Mouse (Mus musculus) E14TG2a.4 (cell line): ENCODE measurements around the gene Mcrip2.

Source experiments
- H3K27me3 ChIP-seq: 2 replicates; pipeline ENCODE4 v1.6.1; 2014; ENCODE audit warnings: low read length, control low read depth; ENCODE audit not compliant: insufficient read depth
- H3K36me3 ChIP-seq: 2 replicates; pipeline ENCODE4 v1.6.1; 2014; ENCODE audit warnings: low read length, control low read depth; ENCODE audit not compliant: insufficient read depth
- H3K4me1 ChIP-seq: replicated peaks from 2 replicates; pipeline ENCODE4 v1.6.1; 2014; ENCODE audit warnings: low read depth, low read length, control low read depth
- H3K4me3 ChIP-seq: replicated peaks from 2 replicates; pipeline ENCODE4 v1.5.1; 2014; ENCODE audit warnings: mild to moderate bottlenecking, low read length
- H3K9me3 ChIP-seq: 2 replicates; pipeline ENCODE4 v1.6.1; 2014; ENCODE audit warnings: low read length, control low read depth
- CTCF ChIP-seq: conservative IDR thresholded peaks from 2 replicates; pipeline ENCODE4 v1.5.1; 2014; ENCODE audit warnings: low read length
- NANOG ChIP-seq: IDR thresholded peaks from 2 replicates; pipeline ENCODE4 v1.6.1; 2014; ENCODE audit warnings: borderline replicate concordance, low read length, mixed read lengths
- POU5F1 ChIP-seq: IDR thresholded peaks from 2 replicates; pipeline ENCODE4 v1.6.1; 2014; ENCODE audit warnings: low read length, borderline replicate concordance

Mcrip2 gene

DNA sequence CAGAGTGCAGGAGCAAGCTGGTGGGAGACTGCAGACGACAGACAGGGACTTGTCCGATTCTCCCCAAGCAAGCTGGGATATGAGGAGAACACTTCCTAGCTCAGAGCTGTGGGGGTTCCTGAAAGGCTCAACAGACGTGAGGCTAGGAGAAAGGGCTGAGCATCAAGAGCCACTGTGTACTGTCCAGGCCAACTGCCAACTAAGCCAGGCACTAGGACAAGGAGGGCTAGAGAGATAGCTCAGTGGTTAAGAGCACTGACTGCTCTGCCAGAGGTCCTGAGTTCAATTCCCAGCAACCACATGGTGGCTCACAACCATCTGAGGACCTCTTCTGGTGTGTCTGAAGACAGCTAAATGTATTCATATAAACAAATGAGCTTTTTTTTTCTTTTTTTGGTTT lies 26.1 kb downstream of the Mcrip2 start:
- peaks cover 86% of the 10 kb centered on the region for H3K36me3 ChIP-seq
- no peaks in the 10 kb centered on the region for H3K27me3 ChIP-seq
- H3K4me3 ChIP-seq, result no peak overlapping the region
- no peak for TF ChIP-seq NANOG
- TF ChIP-seq POU5F1, result no peak
- no peak for TF ChIP-seq CTCF
- peaks cover 43% of the 10 kb centered on the region for H3K4me1 ChIP-seq
- H3K9me3 ChIP-seq, result no peaks in the 10 kb centered on the region

- no peaks in the 10 kb centered on the region for H3K9me3 ChIP-seq
- H3K27me3 ChIP-seq, result peaks cover 5% of the 10 kb centered on the region
- peaks cover 79% of the 10 kb centered on the region for H3K36me3 ChIP-seq
- H3K4me3 ChIP-seq, result no peak within 1 kb of the TSS
- no peak for TF ChIP-seq CTCF
- no peak for TF ChIP-seq NANOG
- no peak for TF ChIP-seq POU5F1
- peaks cover 53% of the 10 kb centered on the region for H3K4me1 ChIP-seq
Measured at GRCm38 (mm10) chr17:25841117-25841880, 27.3 kb downstream of the Mcrip2 start, which contains the start of gene Gm20683. TSS of gene Gm20683 (minus strand) at chr17:25841763.

DNA sequence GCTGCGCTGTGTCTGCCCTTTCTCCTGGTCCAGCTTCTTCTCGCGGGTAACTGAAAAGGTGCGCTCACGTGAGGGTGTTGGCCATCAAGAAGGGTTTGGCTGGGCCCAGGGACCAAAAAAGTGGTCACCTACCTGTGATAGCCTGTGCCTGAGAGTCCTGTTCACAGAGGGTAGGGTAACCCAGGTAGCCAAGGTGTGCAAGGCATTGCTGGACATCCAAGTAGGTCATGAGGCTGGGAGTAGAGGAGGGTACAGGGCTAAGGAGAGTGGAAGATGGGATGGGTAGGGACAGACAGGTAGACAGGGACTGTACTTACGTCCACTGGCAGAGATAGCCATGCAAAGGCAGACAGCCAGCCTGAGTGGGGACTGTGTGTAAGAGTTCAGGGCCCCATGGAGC lies 28.0 kb downstream of the Mcrip2 start:
- Histone ChIP-seq H3K4me3 (no peak overlapping the region), H3K4me1 (peaks cover 58% of the 10 kb centered on the region), H3K9me3 (no peaks in the 10 kb centered on the region), H3K27me3 (peaks cover 11% of the 10 kb centered on the region), H3K36me3 (peaks cover 79% of the 10 kb centered on the region)
- TF ChIP-seq CTCF, result no peak
- TF ChIP-seq POU5F1, result no peak
- TF ChIP-seq NANOG, result no peak

DNA sequence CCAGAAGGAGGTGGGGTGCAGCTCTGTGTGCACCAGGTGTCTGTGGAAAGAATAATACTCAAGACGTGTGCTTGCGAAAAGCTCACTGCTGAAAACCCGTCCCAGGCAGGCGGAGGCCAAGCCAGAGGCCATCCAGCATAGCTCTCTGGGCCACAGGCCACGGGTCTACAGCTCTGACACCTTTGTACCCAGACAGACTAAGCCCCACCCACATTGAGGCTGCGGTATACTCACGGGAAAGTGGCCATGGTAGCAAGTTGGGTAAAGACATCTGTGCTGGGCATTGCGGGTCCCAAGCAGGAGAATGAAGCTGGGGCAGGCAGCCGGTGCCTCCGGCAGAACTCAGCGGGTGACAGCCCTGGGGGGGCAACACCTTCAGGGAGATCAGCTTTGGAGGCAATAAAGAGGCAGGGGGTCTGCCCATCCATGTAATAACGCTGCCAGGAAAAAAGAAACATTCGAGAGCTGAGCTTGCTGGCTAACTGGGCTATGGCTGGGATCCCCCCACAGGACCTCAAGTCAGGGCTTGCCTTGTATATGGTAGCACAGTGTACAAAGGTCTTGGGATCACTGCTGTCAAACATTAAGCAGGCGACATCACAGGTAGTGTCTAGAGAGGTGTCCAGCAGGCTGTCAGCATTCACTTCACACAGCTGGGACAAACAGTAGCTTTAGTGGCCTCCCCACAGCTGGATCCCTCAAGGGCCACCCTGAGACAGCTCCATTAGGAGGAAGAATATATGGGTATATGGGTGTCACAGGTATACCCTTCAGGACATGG lies 28.9 kb downstream of the Mcrip2 start:
- Histone ChIP-seq H3K27me3 (peaks cover 11% of the 10 kb centered on the region), H3K4me1 (peaks cover 58% of the 10 kb centered on the region), H3K4me3 (no peak overlapping the region), H3K36me3 (peaks cover 80% of the 10 kb centered on the region), H3K9me3 (no peaks in the 10 kb centered on the region)
- no peak for TF ChIP-seq NANOG
- TF ChIP-seq POU5F1, result no peak
- no peak for TF ChIP-seq CTCF

- no peaks in the 10 kb centered on the region for H3K9me3 ChIP-seq
- TF ChIP-seq NANOG, result no peak
- TF ChIP-seq CTCF, result no peak
- TF ChIP-seq POU5F1, result no peak
- H3K4me3 ChIP-seq, result no peak overlapping the region
- H3K4me1 ChIP-seq, result peaks cover 63% of the 10 kb centered on the region
- peaks cover 86% of the 10 kb centered on the region for H3K36me3 ChIP-seq
- peaks cover 11% of the 10 kb centered on the region for H3K27me3 ChIP-seq
Measured at GRCm38 (mm10) chr17:25838904-25839303, 29.7 kb downstream of the Mcrip2 start.

DNA sequence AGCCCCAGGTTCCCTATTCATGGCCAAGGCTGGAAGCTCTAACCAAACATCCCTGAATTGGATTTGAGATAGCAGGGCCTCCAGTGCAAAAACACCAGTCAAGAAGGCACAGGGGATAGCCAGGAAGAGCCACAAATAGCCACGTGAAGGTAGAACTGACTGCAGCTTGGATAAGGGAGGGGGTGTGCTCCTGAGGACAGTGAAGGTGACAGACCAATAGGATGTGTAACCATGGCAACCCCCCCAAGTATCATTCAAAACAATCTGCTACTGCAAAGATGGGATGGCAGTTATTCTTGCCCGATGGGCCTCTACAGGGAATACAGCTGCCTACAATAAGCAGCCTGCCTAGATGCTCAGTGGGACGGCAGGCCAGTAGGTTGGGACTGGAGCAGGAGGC lies 31.0 kb downstream of the Mcrip2 start:
- H3K4me3 ChIP-seq, result peak overlapping the region; percentile 72; the same call in 1 of the 2 replicates
- no peak for TF ChIP-seq CTCF
- no peak for TF ChIP-seq NANOG
- no peak for TF ChIP-seq POU5F1
- H3K9me3 ChIP-seq, result no peaks in the 10 kb centered on the region
- peaks cover 57% of the 10 kb centered on the region for H3K4me1 ChIP-seq
- H3K36me3 ChIP-seq, result peaks cover 77% of the 10 kb centered on the region
- H3K27me3 ChIP-seq, result peaks cover 11% of the 10 kb centered on the region

GRCm38 (mm10) chr17:25837076-25837410 lies 31.5 kb downstream of the Mcrip2 start, which contains the start of gene Rhbdl1:
TSS of gene Rhbdl1 (minus strand) at chr17:25837295.
- Histone ChIP-seq H3K36me3 (peaks cover 73% of the 10 kb centered on the region), H3K27me3 (peaks cover 11% of the 10 kb centered on the region), H3K9me3 (no peaks in the 10 kb centered on the region), H3K4me1 (peaks cover 59% of the 10 kb centered on the region), H3K4me3 (peak within 1 kb of the TSS; percentile 72)
- TF ChIP-seq NANOG (no peak), CTCF (no peak), POU5F1 (no peak)

DNA sequence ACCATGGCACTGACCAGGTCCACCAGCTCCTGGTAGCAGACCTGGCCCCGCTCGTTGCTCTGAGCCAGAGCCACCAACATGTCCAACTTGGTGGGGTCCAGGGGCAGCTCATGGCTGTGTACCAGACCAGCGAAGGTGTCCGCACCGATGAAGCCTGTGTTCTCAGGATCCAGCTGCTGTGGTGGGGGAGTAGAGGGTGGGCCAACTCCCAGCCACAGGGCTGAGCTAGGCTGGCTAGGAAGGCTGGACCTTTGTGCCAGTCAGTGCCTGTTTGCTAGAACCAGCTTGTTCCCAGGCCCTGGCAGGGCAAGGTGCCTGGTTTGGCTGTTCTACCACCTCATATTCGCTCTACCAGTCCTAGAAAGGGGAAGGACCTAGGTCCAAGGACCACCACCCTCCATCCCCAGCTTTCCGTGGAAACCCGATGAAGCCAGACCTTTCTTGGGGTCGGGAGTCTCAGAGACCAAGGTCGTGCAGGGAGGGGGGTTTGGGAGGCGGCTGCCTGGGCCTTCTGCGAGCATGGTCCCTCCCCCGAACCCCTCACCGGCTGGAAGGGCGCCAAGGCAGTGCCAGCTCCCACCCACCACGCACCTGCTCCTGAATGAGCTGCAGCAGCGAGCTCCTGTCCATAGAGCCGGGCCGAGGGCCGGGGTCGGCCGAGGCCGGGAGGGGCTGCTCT lies 32.0 kb downstream of the Mcrip2 start:
- Histone ChIP-seq H3K27me3 (peaks cover 11% of the 10 kb centered on the region), H3K4me1 (peaks cover 60% of the 10 kb centered on the region), H3K4me3 (peak overlapping the region; percentile 72), H3K9me3 (no peaks in the 10 kb centered on the region), H3K36me3 (peaks cover 73% of the 10 kb centered on the region)
- no peak for TF ChIP-seq POU5F1
